9 mouse cellular contexts compared by ENCODE assay signal in genomic region chr11:32227041-32227440, GRCm38 (mm10). TPM values are rescaled to one million over a fixed set of nuclear protein-coding genes. Genes with fewer than 3 reads are reported as not detected.
A peak's percentile ranks its signal among the peaks of the same experiment; 100 is the strongest.
DNase-seq lines count a peak whose midpoint lies in the region; ATAC-seq and TF ChIP-seq lines count a peak whose summit lies in the region.
"Had no signal": no experiment of that assay in that cellular context is flagged by ENCODE, and none has a peak within 500 bp of the region (broad histone marks: within the 10 kb centered on the region; RNA-seq: fewer than 3 reads in every experiment).

No protein-coding gene starts in this region.

- peak overlapping the region; percentile 96 for H3K27ac ChIP-seq in layer of hippocampus, adult 2 months
- H3K27ac ChIP-seq in hindbrain, postnatal 0 days: peak overlapping the region; percentile 88
- H3K27ac ChIP-seq in neural tube, embryonic 12.5 days: no peak overlapping the region

- H3K4me1 ChIP-seq in hindbrain, postnatal 0 days (ENCODE audit: insufficient read depth, low read length): peaks cover 26% of the 10 kb centered on the region
- peaks cover 33% of the 10 kb centered on the region for H3K4me1 ChIP-seq in neural tube, embryonic 12.5 days

- WGBS in hindbrain, postnatal 0 days: 28% methylated on average over 1 of the region's 1 CpGs
- WGBS in neural tube, embryonic 12.5 days: 60% methylated on average over 1 of the region's 1 CpGs

- H3K9me3 ChIP-seq in hindbrain, postnatal 0 days (ENCODE audit: low read length): no peaks in the 10 kb centered on the region
- no peaks in the 10 kb centered on the region for H3K9me3 ChIP-seq in neural tube, embryonic 12.5 days

- intact Hi-C loops in gastrocnemius, postnatal 36 days (cut with DNase I): no loop called here

- peak overlapping the region; percentile 69 for H3K9ac ChIP-seq in hindbrain, postnatal 0 days (replicated peaks; ENCODE audit: low read length)
- peak overlapping the region; percentile 77 for H3K9ac ChIP-seq in neural tube, embryonic 12.5 days

- ATAC-seq in hindbrain, postnatal 0 days: no peak
- ATAC-seq in neural tube, embryonic 12.5 days (ENCODE audit: low FRiP score, low read depth): peak; percentile 4; the same call in 1 of the 2 replicates

- peak overlapping the region; percentile 67 for H3K4me2 ChIP-seq in hindbrain, postnatal 0 days (ENCODE audit: low read depth, low read length)
- H3K4me2 ChIP-seq in neural tube, embryonic 12.5 days (replicated peaks): peak overlapping the region; percentile 80

- H3K36me3 ChIP-seq in hindbrain, postnatal 0 days (ENCODE audit: insufficient read depth, low read length): peaks cover 19% of the 10 kb centered on the region
- H3K36me3 ChIP-seq in neural tube, embryonic 12.5 days: peaks cover 30% of the 10 kb centered on the region

- DNase-seq in layer of hippocampus, adult 2 months (ENCODE audit: low spot score in 2 of 2): no peak
- DNase-seq in layer of hippocampus, postnatal 10 days (ENCODE audit: low spot score in 2 of 2): no peak
- DNase-seq in cerebellum, postnatal 14 days: peak; percentile 76 to 82
- DNase-seq in hindbrain, postnatal 0 days (ENCODE audit: low spot score): no peak
- DNase-seq in frontal cortex, adult 2 months (ENCODE audit: extremely low spot score in 1 of 2, low spot score in 1 of 2): no peak
- no peak for DNase-seq in frontal cortex, postnatal 10 days (ENCODE audit: low spot score in 2 of 2)
- no peak for DNase-seq in gastrocnemius, postnatal 36 days

- TF ChIP-seq CTCF in layer of hippocampus, adult 2 months (conservative IDR thresholded peaks at IDR 0.05): no peak
- no peak for TF ChIP-seq CTCF in hindbrain, postnatal 0 days (IDR thresholded peaks at IDR 0.05; ENCODE audit: low read depth)

- no peaks in the 10 kb centered on the region for H3K27me3 ChIP-seq in hindbrain, postnatal 0 days (ENCODE audit: insufficient read depth, low read length)
- H3K27me3 ChIP-seq in neural tube, embryonic 12.5 days (replicated peaks): peaks cover 10% of the 10 kb centered on the region

- H3K4me3 ChIP-seq in layer of hippocampus, adult 2 months: peak overlapping the region; percentile 69
- peak overlapping the region; percentile 49 for H3K4me3 ChIP-seq in hindbrain, postnatal 0 days (ENCODE audit: low read length)
- H3K4me3 ChIP-seq in neural tube, embryonic 12.5 days: peak overlapping the region; percentile 63

RNA-seq across cellular contexts. Expression of gene Mpg, which starts 0.7 kb away (rescaled TPM):
- 10 to 100 TPM; 15.6 to 20.5 TPM for total RNA-seq in layer of hippocampus, adult 2 months (2021)
- 10 to 100 TPM; 18.5 to 20.7 TPM for total RNA-seq in layer of hippocampus, postnatal 10 days (2021)
- total RNA-seq in hindbrain, postnatal 0 days (2014; rRNA removed): 24.5 and 30.0 TPM in 2 replicates
- polyA plus RNA-seq in hindbrain, postnatal 0 days (2015; fragmentation: Nextera tagmentation; extraction: Ambion mirVana): 27.7 TPM in 2 replicates
- polyA plus RNA-seq in neural tube, embryonic 12.5 days (2016; fragmentation: Nextera tagmentation; extraction: Ambion mirVana): 30.3 and 30.7 TPM in 2 replicates
- 13.8 and 17.0 TPM in 2 replicates for polyA plus RNA-seq in frontal cortex, adult 2 months (2012; rRNA removed)
- 1 to 10 TPM; 4.5 to 5.0 TPM for total RNA-seq in gastrocnemius, postnatal 36 days (2021)

RNA-seq across cellular contexts. Expression of gene Rhbdf1, which starts 4.9 kb away (rescaled TPM):
- total RNA-seq in layer of hippocampus, adult 2 months (2021): 10 to 100 TPM; 13.4 to 13.8 TPM
- 10 to 100 TPM; 25.9 to 32.8 TPM for total RNA-seq in layer of hippocampus, postnatal 10 days (2021)
- total RNA-seq in hindbrain, postnatal 0 days (2014; rRNA removed): 65.4 and 97.4 TPM in 2 replicates
- polyA plus RNA-seq in hindbrain, postnatal 0 days (2015; fragmentation: Nextera tagmentation; extraction: Ambion mirVana): 22.8 and 22.9 TPM in 2 replicates
- 26.4 and 32.9 TPM in 2 replicates for polyA plus RNA-seq in neural tube, embryonic 12.5 days (2016; fragmentation: Nextera tagmentation; extraction: Ambion mirVana)
- polyA plus RNA-seq in frontal cortex, adult 2 months (2012; rRNA removed): 23.6 and 26.7 TPM in 2 replicates
- 10 to 100 TPM; 15.6 to 19.5 TPM for total RNA-seq in gastrocnemius, postnatal 36 days (2021)

RNA-seq across cellular contexts. Expression of gene Snrnp25, which starts 21.8 kb away (rescaled TPM):
- total RNA-seq in layer of hippocampus, adult 2 months (2021): 10 to 100 TPM; 20.6 to 22.4 TPM
- 10 to 100 TPM; 28.3 to 29.8 TPM for total RNA-seq in layer of hippocampus, postnatal 10 days (2021)
- 18.1 and 21.7 TPM in 2 replicates for total RNA-seq in hindbrain, postnatal 0 days (2014; rRNA removed)
- polyA plus RNA-seq in hindbrain, postnatal 0 days (2015; fragmentation: Nextera tagmentation; extraction: Ambion mirVana): 52.6 and 61.3 TPM in 2 replicates
- 52.8 and 59.3 TPM in 2 replicates for polyA plus RNA-seq in neural tube, embryonic 12.5 days (2016; fragmentation: Nextera tagmentation; extraction: Ambion mirVana)
- polyA plus RNA-seq in frontal cortex, adult 2 months (2012; rRNA removed): 47.4 and 54.0 TPM in 2 replicates
- 10 to 100 TPM in 1 of 2 experiments, 1 to 10 TPM in 1; 9.8 to 10.7 TPM for total RNA-seq in gastrocnemius, postnatal 36 days (2021)

RNA-seq across cellular contexts. Expression of gene Il9r, which starts 27.0 kb away (rescaled TPM):
- total RNA-seq in layer of hippocampus, adult 2 months (2021): not detected
- total RNA-seq in layer of hippocampus, postnatal 10 days (2021): not detected
- total RNA-seq in hindbrain, postnatal 0 days (2014; rRNA removed): not detected in 2 replicates
- not detected in 2 replicates for polyA plus RNA-seq in hindbrain, postnatal 0 days (2015; fragmentation: Nextera tagmentation; extraction: Ambion mirVana)
- 0.08 TPM in 1 of 2 replicates, not detected in the other for polyA plus RNA-seq in neural tube, embryonic 12.5 days (2016; fragmentation: Nextera tagmentation; extraction: Ambion mirVana)
- polyA plus RNA-seq in frontal cortex, adult 2 months (2012; rRNA removed): not detected in 2 replicates
- not detected for total RNA-seq in gastrocnemius, postnatal 36 days (2021)
- total RNA-seq: layer of hippocampus, postnatal 25 days had no signal

RNA-seq across cellular contexts. Expression of gene Nprl3, which starts 40.5 kb away (rescaled TPM):
- total RNA-seq in layer of hippocampus, adult 2 months (2021): 10 to 100 TPM; 62.0 to 64.1 TPM
- 10 to 100 TPM; 51.7 to 58.1 TPM for total RNA-seq in layer of hippocampus, postnatal 10 days (2021)
- total RNA-seq in hindbrain, postnatal 0 days (2014; rRNA removed): 38.4 and 53.0 TPM in 2 replicates
- 39.2 and 39.8 TPM in 2 replicates for polyA plus RNA-seq in hindbrain, postnatal 0 days (2015; fragmentation: Nextera tagmentation; extraction: Ambion mirVana)
- 41.9 and 46.9 TPM in 2 replicates for polyA plus RNA-seq in neural tube, embryonic 12.5 days (2016; fragmentation: Nextera tagmentation; extraction: Ambion mirVana)
- 75.7 and 85.2 TPM in 2 replicates for polyA plus RNA-seq in frontal cortex, adult 2 months (2012; rRNA removed)
- total RNA-seq in gastrocnemius, postnatal 36 days (2021): 10 to 100 TPM; 20.2 to 26.1 TPM

Comparison
In these comparisons a context has a peak if more than half of its experiments do, and no peak if none do; other contexts are left out.
1. DNase-seq: peak in cerebellum, postnatal 14 days (2 of 2); none in layer of hippocampus, adult 2 months (0 of 2), layer of hippocampus, postnatal 10 days (0 of 2), hindbrain, postnatal 0 days (single experiment), frontal cortex, adult 2 months (0 of 2), frontal cortex, postnatal 10 days (0 of 2) and gastrocnemius, postnatal 36 days (0 of 2).
2. Peak in every context shown above with its lines, with median percentiles within 50 percentile points of each other: H3K4me3 ChIP-seq.